Mouse (Mus musculus): ENCODE measurements around the gene Ppm1e.
"Not testable (repeated sequence)": the region's sequence is repeated elsewhere in the genome, so short reads cannot be mapped to it uniquely, and the experiment has no call there.

Gene Ppm1e

DNA sequence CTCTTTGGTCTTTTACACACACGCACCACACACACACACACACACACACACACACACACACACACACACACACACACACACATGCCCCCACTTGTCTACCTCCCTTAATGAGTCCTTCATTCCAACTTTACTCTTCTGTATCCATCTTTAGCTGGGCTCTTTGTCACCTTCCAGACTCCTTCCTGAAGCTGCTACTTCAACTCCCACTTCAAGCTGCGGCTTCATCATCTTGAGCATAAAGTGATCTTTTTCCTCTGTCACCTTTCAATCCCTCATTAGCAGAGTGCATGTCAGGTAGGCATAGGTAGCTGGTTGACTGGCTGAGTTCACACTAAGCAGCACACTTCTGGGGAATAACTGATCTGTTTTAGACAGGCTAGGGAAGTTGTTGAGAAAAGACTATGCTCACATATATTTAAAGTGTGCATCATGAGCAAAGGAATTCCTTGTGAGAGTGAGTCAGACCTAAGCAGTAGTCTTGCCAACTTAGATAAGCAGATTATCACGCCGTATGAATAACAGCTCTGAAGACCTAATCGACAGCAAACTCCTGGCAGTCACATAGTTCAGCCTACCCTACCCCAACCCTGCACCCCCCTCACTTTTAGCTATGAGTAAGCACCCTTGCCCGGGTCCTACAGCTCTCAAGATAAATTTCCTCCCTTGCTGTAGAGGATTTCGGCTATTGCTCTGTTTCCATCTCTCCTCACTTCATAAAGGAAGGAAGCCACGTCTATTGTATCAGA lies 49.3 kb downstream of the Ppm1e start:
- no peak for DNase-seq

- DNase-seq: no peak
These were observed 59.8 kb downstream of the Ppm1e start for GRCm38 (mm10) chr11:87299066-87299465.

DNA sequence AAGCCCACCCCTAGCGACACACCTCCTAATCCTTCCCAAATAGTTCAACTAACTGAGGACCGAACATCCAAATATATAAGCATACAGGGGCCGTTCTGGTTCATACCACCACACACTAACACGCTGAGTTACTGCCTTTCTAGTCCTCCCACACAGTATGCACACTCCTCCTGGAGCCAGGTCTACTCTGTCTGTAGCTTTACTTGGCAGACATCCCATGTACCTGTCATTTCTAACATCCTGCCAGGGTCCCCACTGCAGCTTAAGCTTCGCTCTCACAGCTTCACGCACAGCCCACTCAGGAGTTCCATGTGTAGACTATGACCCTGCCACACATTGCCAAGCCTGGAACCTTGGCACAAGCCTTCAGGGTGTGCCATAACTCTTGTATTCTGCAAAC lies 62.4 kb downstream of the Ppm1e start:
- DNase-seq: no peak

DNA sequence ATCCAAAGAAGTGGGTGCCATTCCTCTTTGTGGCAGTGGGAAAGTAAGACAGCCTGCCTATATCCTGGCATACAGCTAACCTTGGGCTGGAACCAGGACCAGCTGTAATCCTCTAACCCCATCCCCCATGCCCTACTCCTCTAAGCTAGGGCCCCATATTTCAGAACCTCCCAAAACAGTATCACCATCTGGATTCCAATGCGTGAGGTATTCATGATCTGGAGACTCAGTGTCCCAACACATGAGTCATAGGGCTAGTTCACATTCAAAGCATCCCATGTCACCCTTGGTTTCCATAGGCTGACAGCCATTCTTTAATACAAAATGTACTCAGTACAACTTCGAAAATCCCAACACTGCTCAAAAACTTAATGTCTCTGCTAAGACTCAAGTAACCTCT lies 63.2 kb downstream of the Ppm1e start:
- no peak for DNase-seq

- peak; percentile 27 for DNase-seq
These were observed 69.5 kb downstream of the Ppm1e start for GRCm38 (mm10) chr11:87289313-87289712.

GRCm38 (mm10) chr11:87286194-87286593 lies 72.6 kb downstream of the Ppm1e start:
- no peak for DNase-seq

GRCm38 (mm10) chr11:87281907-87282475 lies 76.8 kb downstream of the Ppm1e start:
- no peak for DNase-seq

DNA sequence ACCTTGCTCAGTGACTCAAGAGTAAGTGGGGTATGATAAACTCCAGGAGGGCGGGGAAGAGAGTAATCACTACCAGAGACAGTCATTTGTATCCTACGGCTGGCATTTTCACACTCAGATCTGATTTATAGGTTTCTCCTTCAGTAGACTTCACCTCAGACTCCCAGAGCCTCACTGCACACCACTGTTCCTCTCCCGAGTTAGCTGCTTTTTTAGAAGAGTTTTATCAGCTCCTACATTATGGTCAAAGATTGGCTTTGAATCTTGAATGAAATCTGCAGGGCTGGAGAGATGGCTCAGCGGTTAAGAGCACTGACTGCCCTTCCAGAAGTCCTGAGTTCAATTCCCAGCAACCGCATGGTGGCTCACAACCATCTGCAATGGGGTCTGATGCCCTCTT lies 79.4 kb downstream of the Ppm1e start:
- no peak for DNase-seq

- DNase-seq: no peak
These were observed 80.0 kb downstream of the Ppm1e start for GRCm38 (mm10) chr11:87278807-87279206.

DNA sequence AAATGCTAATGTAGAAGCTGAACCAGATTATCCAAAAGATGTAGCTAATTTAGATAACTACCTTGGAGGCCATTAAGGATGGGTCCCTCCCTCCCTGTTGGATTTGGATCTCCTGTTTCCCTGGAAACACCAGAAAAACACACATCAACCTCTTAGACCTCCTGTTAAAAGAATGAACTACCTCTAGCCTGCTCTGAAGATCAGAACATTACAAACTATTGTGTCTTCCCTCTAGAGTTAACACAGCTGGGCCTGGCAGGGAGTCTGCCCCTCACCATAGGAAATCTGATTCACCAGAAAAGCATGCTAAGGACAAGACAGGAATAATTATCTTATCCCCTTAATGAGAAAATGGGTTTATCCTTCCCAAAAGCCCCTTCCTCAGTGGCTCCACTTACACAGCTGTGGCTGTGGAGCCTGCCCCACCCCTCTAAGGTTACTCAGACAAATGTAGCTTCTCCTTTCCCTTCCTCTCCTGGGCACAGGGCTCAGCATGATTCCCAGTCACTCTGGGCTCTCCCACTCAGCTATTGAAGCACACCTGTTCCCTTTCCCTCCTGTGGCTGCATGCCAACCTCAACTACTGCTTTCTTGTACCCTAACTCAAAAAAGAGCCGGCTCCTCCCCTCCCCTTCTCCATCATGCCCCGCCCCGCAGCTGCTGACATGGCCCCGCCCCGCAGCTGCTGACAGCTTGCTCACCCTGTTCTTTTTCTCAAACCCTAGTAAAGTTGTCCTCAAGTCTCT lies 82.4 kb downstream of the Ppm1e start:
- no peak for DNase-seq

- no peak for DNase-seq
These were observed 83.3 kb downstream of the Ppm1e start for GRCm38 (mm10) chr11:87275420-87276048.

GRCm38 (mm10) chr11:87272725-87273124 lies 86.1 kb downstream of the Ppm1e start:
- DNase-seq: no peak

GRCm38 (mm10) chr11:87271479-87271878 lies 87.3 kb downstream of the Ppm1e start:
- DNase-seq: no peak

GRCm38 (mm10) chr11:87270958-87271357 lies 87.9 kb downstream of the Ppm1e start:
- DNase-seq: peak; percentile 47

DNA sequence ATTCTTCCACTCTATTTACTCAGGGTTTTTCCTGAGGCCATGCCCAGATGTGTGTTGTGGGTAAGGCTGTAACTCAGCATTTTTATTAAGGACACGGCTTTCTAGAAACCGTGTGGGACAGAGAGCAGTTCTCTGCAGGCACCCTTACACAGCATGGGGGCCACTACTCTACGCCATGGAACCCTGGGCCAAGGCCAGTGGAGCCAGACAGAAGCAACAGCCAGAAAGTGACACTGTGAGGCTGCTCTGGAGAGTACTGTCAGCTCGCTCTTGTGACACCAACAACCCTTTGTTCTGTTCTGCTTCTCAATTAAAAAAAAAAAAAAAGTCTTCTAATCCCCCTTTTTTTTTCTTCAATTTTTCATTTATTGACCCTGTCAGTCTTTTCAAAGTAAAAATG lies 88.4 kb downstream of the Ppm1e start:
- DNase-seq: no peak

GRCm38 (mm10) chr11:87268803-87269202 lies 90.0 kb downstream of the Ppm1e start:
- DNase-seq: no peak

DNA sequence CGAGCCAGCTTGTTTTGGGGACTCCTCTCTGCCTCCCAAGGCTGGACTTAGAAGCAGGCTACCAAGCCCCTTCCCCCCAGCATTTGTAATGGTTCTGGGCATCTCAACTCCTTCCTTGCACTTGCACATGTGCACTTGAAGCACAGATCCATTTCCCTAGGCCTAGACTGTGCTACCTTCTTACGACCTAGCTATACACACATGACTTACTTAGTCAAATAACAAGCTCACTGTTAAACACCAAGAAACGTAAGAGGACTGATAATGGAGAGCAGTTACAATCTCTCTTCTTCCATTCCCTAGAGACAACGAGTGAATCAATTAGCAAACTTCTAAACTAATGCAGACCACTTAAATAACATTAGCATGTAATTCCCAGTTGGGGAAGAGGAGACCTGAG lies 92.6 kb downstream of the Ppm1e start:
- no peak for DNase-seq

DNA sequence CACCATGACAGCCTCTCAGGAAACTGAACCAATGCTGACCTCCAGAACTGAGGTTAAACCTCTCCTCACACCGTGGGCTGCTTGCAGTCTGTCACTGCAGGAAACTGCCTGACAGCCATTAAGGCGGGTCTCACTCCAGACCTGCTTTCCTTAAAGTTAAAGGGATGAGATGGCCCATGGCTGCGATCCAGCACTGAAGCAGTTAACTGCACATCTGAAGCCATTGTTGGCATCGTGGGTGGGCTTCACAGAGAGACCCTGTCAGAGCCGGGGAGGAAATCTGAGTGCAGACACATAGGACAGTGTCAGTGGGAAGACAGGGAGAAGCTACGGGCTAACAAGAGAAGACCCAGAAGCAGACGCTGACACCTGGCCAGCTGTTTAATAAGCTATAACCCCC lies 94.9 kb downstream of the Ppm1e start:
- DNase-seq: no peak

DNA sequence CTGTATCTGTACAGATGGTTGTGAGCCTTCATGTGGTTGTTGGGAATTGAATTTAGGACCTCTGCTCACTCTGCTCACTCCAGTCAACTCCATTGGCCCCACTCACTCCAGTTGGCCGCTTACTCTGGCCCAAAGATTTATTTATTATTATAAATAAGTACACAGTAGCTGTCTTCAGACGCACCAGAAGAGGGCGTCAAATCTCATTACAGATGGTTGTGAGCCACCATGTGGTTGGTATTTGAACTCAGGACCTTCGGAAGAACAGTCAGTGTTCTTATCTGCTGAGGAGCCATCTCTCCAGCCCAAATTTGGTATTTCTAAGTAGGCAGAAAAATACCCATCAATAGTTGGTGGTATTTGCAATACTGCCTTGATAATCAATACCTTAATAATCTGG lies 97.1 kb downstream of the Ppm1e start:
- DNase-seq: not testable (repeated sequence)

DNA sequence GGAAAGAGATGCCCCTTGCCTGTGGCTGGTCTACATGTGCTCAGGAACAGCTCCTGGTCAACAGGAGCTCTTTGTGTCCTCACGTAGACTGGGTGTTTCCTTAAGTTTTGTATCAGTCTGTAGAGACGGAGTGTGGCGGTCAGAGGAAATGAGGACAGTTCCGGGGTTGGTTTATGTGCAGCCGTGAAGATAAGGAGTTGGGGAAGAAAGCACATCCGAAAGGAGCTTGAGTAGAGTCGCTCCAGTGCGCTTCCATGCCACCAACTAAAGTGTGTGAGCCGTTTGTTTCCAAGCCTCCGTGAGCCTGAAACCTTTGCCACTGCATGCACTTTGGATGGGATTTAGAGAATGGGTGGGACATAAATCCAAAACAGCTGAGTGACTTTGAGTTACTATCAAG lies 99.0 kb downstream of the Ppm1e start:
- DNase-seq: no peak

DNA sequence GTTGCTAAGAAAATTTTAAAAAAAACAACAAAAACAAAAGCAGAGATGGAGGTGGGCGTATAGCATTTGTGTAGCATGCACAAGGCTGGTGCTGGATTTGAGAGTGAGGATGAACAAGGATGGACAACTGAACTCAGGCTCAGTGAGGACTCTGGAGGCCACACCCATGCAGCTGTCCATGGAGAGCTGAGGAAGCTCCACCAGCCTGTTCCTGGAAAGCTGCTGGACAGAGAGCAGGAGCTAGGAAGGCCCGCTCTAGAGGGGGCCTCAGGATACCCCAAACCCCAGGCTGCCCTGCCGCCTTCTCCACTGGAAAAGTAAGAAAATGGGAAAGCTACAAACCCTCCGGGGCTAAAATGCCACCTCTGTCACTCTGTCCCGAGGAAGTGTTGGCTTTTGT lies 101.5 kb downstream of the Ppm1e start:
- DNase-seq: no peak

DNA sequence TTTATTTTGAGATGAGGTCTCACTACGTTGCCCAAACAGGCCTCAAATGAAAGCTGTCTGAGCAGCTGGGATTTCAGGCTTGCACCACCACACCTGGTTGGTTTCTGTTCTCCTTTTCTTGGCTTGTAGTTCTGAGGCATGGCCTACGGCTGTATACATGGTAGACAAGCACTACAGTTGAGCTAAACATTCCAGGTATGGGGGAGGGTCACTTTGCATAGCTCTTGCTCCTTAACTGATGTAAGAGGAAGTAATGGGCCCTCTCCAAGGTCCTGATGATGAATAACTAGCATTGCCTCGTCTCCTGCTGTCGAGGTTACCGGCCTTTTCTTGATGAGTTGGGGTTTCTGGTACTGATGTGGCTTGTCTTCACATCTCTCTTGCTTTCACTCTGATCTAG lies 104.7 kb downstream of the Ppm1e start:
- no peak for DNase-seq

- no peak for DNase-seq
These were observed 105.5 kb downstream of the Ppm1e start for GRCm38 (mm10) chr11:87253294-87253693.

DNA sequence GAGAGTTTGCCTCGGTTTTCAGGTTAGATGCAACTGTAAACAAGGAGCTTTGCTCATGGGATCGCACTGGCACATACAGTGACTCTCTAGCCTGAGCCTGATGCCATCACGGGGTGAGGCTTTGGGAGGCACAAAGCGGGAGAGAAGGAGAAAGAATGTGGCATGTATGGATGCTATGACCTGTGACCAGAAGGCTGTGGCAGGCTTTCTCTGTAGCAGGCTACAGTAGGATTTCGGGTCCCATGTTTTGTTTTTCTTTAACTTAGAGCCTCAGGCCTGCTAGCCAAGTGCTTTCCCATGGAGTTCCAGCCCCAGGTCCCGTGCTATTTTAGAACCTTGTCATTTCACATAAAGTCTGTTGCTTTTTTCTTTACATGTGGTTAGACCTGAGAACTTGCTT lies 108.7 kb downstream of the Ppm1e start:
- DNase-seq: no peak
